Mouse (Mus musculus) thymus, postnatal 36 days (tissue): ENCODE measurements around the gene Smap1.
A peak's percentile ranks its signal among the peaks of the same experiment; 100 is the strongest.
"Not testable (repeated sequence)": the region's sequence is repeated elsewhere in the genome, so short reads cannot be mapped to it uniquely, and the experiment has no call there.

Experiments used
- DNase-seq, 2 experiments: peaks; one replicate each; pipeline ENCODE4 v3.0.0; 2022; ENCODE audit warnings: mixed read lengths in 2 of 2

Gene Smap1

DNA sequence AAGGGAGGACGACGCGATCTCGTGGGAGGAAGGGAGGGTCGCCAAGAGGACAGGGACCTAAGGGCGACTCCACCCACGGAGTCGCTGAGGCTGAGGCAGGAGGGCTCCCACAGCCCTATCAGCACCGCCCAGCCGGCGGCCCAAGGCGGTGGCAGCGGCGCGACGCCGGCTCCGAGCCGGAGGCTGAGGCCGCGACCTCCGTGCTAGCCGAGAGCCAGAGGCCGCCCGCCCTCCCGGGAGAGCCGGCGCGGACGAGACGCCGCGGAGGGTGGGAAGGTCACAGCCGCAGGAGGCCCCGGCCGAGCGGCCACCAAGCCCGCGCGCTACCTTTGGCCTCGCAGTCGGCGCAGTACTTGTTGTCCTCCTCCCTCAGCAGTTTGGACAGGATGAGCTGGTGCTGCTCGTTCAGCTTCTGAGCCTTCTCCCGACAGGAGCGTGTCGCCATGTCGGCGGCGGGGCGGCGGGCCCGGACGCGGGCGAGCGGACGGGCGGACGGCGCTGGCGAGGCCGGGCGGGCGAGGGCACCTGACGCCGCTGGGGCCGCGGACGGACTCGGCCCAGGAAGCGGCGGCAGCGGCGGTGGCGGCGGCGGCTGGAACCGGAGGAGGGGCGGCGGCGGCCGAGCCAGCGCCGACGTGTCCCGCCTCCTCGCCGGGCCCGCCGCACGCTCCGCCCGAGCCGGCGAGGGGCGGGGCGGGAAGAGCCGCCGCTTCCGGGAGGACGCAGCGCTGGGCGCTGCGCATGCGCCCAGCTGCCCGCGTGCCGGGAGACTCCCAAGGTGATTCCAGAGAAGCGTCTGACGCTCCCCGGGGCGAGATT lies at the start of gene Smap1:
Smap1 (minus strand) TSS at position 607 of the 819 bp plus-strand sequence.
- peak; percentile 77 to 81 for DNase-seq

GRCm38 (mm10) chr1:23971159-23971558 lies 49.0 kb upstream of the Smap1 start:
- DNase-seq, result not testable (repeated sequence)

DNA sequence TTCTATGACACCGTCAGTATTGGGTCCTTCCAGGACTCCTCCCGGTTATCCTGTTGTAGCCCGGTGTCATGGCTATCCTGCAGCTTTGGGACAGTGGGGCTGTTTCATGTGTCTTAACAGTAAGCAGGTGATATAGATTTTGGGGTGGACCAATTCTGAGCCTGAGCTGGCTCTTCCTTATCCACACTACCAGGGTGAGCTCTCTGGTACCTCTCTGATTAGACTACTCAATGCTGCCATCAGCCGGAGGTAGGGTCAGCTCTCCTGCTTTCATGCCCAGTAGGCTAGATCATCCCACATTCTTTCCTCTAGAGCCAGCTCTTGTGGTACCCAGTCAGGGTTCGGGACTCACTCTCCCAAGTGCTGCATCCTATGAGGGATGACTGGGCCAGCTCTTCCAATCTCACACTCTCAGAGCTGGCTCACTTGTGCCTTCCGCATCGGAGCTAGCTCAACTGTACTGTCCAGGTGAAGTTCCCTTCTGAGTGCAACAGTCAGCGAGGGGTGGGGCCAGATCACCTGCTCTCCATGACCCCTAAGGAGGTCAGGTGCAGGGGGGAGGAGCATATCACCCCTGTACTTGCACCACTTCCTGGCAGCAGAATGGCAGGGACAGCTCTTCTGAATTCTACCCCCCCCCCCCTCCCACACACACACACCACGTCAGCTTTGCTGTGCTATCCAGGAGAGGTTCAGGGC lies 46.1 kb upstream of the Smap1 start:
- no peak for DNase-seq

- DNase-seq, result no peak
These were observed 44.1 kb upstream of the Smap1 start for GRCm38 (mm10) chr1:23966226-23966625.

DNA sequence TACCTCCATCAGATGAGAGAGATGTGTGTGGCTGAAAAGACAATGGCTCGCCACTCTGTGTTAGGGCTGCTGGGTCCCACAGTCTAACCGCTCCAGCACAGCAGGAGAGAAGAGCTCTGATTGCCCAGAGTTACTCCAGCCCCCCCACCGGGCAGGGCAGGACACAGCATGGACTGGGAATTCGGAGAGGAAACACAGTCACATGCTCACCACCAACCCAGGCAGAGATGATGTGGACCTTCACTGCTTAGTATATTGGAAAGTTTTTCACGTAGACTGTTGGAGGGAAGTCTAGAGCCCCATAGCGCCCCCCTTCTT lies 37.3 kb upstream of the Smap1 start:
- DNase-seq, result no peak

- DNase-seq, result no peak
These were observed 36.7 kb upstream of the Smap1 start for GRCm38 (mm10) chr1:23958668-23959414.

GRCm38 (mm10) chr1:23958101-23958500 lies 36.0 kb upstream of the Smap1 start:
- DNase-seq, result no peak

DNA sequence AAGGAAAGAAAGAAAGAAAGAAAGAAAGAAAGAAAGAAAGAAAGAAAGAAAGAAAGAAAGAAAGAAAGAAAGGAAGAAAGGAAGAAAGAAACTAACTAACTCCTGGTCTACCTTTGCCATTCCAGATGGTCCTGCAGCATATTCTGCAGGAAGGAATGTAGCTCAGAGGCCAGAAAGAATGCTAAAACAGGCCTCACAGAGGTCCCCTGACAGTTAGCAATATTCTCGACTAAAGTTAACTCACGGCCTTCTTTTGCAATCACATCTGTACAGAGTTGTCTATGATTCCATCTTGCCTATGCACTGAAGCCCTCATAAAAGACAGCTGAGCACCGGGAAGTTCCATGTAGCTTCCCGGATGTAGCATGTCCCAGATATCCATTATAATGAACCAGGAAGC lies 33.4 kb upstream of the Smap1 start:
- no peak for DNase-seq

DNA sequence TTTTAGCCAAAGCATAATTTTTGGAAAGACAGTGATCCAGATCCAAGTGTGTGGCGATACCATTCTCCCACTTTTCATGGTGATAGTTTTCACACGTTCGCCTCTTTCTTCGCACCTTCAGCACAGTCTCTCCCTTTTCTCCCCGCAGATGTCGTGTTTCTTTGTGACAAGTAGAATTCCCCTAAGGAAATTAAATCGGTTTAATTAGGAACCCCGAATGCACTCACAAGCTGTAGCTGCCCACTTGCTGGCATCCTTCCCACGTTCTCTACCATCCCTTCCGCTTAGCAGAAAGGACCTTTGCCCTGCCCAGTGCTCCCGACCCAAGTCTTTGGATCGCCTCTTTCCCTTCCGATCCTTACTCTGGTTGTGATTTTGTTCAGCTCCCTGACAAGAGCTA lies 31.8 kb upstream of the Smap1 start:
- DNase-seq, result no peak

DNA sequence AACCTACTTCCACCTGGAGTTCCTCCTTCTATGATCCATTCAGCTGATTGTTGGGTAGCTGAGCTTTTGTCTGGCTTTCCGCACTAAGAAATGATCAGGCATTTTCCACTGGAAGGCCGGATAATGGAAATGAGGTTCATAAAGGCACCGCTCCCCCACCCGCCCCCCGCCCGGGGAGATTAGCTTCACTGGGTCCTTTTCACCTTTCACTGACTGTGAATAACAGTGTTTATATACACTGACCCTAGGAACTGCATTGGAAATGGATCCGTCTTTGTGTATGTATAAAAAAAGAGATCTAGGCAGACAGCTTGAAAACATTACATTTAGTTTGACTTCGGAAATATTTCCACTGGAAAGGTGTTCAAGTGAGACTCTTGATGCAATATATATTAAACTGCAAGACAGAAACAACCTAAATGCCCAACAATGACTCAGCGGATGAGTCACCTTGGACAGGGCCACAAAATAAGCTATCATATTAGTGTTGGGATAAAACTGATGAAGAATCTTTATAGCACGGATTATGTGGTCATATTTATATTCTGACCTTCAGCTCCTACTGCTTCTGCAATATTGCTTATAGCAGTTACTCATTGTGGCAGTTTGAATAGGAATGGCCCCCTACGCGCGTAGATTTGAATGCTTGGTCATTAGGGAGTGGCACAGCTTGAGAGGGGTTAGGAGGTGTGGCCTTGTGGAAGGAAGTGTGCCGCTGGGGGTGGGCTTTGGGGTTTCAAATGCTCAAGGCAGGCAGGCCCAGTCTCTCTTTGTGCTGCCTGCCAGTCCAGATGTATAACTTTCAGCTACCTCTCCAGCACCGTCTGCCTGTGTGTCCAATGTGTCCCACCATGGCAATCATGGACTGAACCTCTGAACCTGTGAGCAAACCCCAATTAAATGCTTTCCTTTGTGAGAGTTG lies 26.9 kb upstream of the Smap1 start:
- DNase-seq, result no peak

- DNase-seq, result no peak
These were observed 26.2 kb upstream of the Smap1 start for GRCm38 (mm10) chr1:23948290-23948689.

DNA sequence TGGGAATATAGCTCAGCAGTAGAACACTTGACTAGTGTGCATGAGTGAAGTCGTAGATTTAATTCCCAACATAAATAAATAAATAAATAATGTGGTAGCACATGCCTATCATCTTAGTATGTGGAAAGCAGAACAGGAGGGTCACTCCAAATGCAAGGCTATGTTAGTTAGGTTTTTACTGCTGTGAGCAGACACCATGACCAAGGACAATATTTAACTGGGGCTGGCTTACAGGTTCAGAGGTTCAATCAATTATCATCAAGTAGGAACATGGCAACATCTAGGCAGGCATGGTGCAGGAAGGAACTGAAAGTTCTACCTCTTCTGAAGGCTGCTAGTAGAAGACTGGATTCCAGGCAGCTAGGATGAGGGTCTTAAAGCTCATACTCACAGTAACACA lies 22.0 kb upstream of the Smap1 start:
- no peak for DNase-seq

DNA sequence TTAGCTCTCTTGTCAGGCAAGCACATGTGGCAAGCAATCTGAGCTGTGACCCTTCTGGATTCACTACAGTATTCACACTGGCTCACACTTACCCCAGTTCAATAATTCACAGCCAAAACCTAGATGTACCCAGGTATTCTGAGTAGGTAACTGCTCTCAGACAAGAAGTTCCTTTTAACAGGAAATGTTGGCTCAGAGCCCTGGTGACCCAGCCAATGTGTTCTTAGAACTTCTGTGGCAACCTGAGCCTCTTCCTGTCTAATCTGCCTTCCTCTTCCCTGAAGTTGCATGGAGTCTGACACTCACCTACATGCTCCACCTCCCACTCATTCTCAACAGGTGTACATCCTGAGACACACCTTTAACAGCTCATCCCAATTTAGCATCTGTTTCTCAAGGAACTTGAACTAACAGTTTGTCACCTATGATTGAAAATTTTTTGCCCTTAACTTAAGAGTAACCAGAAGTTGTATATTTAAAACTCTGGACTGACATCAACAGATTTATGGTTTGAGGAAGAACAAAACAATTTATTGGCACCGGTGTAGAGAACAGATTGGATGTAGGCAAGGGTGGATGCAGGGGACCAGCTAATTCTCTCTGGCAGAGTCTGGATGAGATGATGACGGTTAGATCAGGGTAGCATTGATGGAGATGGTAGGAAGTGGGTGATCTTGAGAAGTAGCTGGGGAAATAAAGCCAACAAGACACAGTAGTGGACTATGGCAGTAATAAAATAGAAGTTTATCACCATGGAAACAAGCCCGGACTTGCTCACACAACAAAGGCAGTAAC lies 21.2 kb upstream of the Smap1 start:
- DNase-seq, result no peak

DNA sequence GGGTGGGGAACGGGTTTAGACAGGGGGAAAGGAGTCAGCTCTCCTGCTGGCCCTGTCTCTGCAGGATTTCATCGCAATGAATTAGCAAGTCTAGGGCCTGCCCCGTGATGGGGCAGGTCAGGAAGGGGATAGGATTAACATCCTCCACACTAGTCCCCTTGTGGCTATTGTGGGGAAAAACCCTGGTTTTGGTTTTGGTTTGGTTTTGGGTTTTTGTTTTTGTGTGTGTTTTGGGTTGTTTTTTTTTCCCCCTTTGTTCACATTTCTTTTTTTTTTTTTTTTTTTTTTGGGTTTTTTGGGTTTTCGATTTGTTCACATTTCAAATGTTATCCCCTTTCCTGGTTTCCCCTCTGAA lies 13.3 kb upstream of the Smap1 start:
- no peak for DNase-seq

DNA sequence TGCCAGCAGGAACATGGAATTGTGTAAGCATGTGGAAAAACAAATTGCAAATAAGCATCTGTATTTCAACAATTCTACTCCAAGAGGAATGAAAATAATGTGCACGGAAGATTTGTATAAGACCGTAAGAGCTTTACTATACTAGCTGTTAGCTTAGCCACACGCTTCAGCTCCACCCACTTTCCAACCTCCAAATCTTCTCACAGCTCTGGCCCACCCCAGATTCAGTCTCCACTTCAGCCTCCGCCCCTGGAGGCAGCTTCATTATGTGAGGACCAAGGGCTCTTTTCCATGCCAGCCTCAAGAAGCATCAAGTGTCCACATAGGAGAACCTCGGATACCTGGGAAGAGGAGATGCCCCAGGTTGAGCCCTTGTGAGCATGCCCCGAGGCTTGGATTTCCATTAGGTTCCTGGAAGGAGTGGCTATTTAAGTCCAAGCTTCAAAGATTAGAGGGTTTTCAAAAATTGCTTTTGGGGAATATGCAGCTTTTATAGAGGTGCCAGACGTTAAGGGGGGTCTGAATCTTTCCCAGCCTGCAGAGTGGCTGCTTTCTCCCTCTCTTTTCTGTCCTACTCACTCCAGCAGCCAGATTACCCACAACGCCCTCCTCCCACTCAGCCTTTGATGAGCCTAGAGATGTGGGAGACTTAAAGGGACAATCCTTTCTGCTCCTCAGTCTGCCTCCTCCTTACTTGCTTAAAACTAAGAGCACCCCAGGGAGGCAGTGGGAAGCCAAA lies 12.7 kb upstream of the Smap1 start:
- no peak for DNase-seq

DNA sequence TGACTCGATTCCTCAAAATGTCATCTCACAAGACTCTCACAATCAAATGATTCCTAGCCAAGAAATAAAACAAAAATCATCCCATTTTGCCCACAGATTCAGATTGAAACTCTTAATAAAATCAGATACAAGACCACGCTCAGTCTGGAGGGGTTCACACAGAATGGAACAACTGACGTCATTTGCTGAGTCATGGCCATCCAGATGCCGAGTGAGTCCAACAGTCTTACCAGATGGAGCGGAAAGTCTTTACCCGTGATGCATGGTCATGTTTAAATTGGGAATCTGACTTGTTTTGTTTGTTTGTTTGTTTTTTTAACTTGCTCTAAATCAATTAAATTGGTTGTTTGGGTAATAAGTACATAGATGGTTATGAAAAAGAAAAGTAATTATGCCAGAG lies 7.3 kb upstream of the Smap1 start:
- DNase-seq, result no peak

GRCm38 (mm10) chr1:23928371-23928770 lies 6.3 kb upstream of the Smap1 start:
- no peak for DNase-seq

DNA sequence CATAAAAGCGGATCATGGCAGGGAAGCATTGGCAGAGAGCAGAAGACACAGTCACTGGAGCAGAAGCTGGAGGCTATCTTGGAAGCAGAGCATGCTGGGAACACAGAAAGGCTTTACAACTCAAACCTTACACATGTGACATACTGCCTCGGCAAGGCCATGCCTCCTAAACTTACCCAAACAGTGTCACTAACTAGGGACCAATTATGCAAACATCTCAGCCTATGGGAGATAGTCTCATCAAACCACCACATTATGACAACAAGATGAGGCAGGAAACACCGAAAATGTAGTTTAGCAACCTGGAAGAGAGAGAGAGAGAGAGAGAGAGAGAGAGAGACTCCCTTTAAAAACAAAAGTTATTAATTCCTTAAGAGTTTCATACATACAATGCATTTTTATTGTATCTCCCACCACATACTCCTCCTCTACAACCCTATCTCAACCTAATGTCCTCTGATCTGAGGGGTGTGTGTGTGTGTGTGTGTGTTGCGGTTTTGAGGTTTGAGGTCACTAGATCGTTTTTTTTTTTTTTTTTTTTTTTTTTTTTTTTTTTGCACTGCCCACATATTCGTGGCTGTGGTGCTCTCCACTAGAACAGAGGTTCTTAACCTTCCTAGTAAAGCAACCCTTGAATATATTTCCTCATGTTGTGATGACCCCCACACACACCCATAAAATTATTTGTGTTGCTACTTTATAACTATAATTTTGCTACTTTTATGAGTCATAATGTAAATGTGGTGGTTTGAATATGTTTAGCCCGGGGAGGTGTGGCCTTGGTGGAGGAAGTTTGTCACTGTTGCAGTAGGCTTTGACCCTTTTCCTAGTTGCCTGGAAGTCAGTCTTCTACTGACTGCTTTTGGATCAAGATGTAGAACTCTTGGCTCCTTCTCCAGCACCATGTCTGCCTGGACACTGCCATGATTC lies 1.9 kb upstream of the Smap1 start:
- no peak for DNase-seq

GRCm38 (mm10) chr1:23922530-23922884 lies 390 bp upstream of the Smap1 start:
- no peak for DNase-seq

- peak in 1 of 2 experiments; percentile 10 for DNase-seq
These were observed 1.8 kb downstream of the Smap1 start for GRCm38 (mm10) chr1:23920275-23920674.
